Mouse (Mus musculus): ENCODE data around the gene Gm9887.
"Not testable (repeated sequence)": the region's sequence is repeated elsewhere in the genome, so short reads cannot be mapped to it uniquely, and the experiment has no call there.

- not testable (repeated sequence) for TF ChIP-seq CTCF (IDR thresholded peaks at IDR 0.05; ENCODE audit: control insufficient read depth, insufficient read depth, low read length); POLR2A (IDR thresholded peaks at IDR 0.05; ENCODE audit: borderline replicate concordance, control insufficient read depth, low read depth, low read length)
Observed at GRCm38 (mm10) chr12:69377636-69378035, 5.4 kb upstream of the Gm9887 start.
